Mouse (Mus musculus) midbrain, embryonic 11.5 days (tissue): ENCODE measurements around the gene Hyal3. TPM values are rescaled to one million over a fixed set of nuclear protein-coding genes. Genes with fewer than 3 reads are reported as not detected.
A peak's percentile ranks its signal among the peaks of the same experiment; 100 is the strongest.

Experiments used
- ATAC-seq: fragments of 200-750 bp; cut with Nextera tagmentation; 2 replicates; pipeline ENCODE4 v1.8.0; 2017; ENCODE audit warnings: moderate TSS enrichment, moderate library complexity; ENCODE audit not compliant: low FRiP score
- DNase-seq: peaks from one replicate; pipeline ENCODE4 v3.0.0; 2015; ENCODE audit warnings: low spot score; ENCODE audit errors: missing footprints
- H3K27ac ChIP-seq: fragments of 300-500 bp; sonication (generic); 2 replicates; pipeline ENCODE4 v1.5.1; 2014; ENCODE audit warnings: low read depth, low read length
- H3K27me3 ChIP-seq: fragments of 300-500 bp; sonication (generic); 2 replicates; pipeline ENCODE4 v1.6.1; 2014; ENCODE audit warnings: mild to moderate bottlenecking, low read length, moderate library complexity, mixed read lengths; ENCODE audit not compliant: control insufficient read depth, insufficient read depth
- H3K36me3 ChIP-seq: fragments of 300-500 bp; sonication (generic); 2 replicates; pipeline ENCODE4 v1.6.1; 2014; ENCODE audit warnings: mild to moderate bottlenecking, low read length, moderate library complexity, mixed read lengths; ENCODE audit not compliant: control insufficient read depth, insufficient read depth
- H3K4me1 ChIP-seq: fragments of 300-500 bp; sonication (generic); 2 replicates; pipeline ENCODE4 v1.6.1; 2014; ENCODE audit warnings: low read length; ENCODE audit not compliant: control insufficient read depth, insufficient read depth
- H3K4me2 ChIP-seq: fragments of 300-500 bp; sonication (generic); 2 replicates; pipeline ENCODE4 v1.6.1; 2014; ENCODE audit warnings: mild to moderate bottlenecking, moderate library complexity
- H3K4me3 ChIP-seq: fragments of 300-500 bp; sonication (generic); 2 replicates; pipeline ENCODE4 v1.5.1; 2014; ENCODE audit warnings: low read depth, low read length
- H3K9ac ChIP-seq: fragments of 300-500 bp; sonication (generic); 2 replicates; pipeline ENCODE4 v1.6.1; 2014; ENCODE audit warnings: low read length
- H3K9me3 ChIP-seq: fragments of 300-500 bp; sonication (generic); 2 replicates; pipeline ENCODE4 v1.6.1; 2016; ENCODE audit warnings: low read length; ENCODE audit not compliant: control insufficient read depth
- WGBS: fragments of 180-500 bp; shearing (Covaris S2); extraction: QIAGEN DNeasy Blood & Tissue Kit; methylation state at CpG from one replicate; pipeline ENCODE4 v1.1.7; 2014; 5-methylcytosine and 5-hydroxymethylcytosine counted together
- polyA plus RNA-seq: library from polyadenylated mRNA; unstranded; fragments of >200 nt; fragmentation: Nextera tagmentation; extraction: Ambion mirVana; gene quantifications from 2 replicates; pipeline ENCODE4 v1.2.1, GENCODE M21; 2014

The Hyal3 gene
- polyA plus RNA-seq, 1 experiment from 2014 or later = 0.33 TPM

DNA sequence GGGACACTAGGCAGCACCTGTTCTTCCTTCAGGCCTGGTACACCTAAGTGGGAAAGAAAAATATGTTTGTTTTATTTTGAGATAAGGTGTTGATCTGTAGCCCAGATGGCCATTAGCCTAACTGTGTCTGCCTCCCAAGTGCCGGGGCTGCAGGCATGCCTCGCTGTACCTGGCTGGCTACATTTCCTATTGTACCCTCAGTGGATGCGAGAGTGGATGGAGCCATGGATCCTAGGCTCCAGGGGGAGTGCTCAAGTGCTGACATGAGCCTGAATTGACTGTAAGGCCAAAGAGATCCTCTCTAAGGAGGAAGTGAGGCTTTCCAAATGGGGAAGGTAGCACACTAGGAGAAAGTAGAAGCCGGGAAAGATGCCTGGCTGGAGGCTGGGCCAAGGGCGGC lies 32.7 kb upstream of the Hyal3 start:
- no peak for ATAC-seq
- peaks cover 25% of the 10 kb centered on the region for H3K4me1 ChIP-seq
- no peak overlapping the region for H3K4me2 ChIP-seq

DNA sequence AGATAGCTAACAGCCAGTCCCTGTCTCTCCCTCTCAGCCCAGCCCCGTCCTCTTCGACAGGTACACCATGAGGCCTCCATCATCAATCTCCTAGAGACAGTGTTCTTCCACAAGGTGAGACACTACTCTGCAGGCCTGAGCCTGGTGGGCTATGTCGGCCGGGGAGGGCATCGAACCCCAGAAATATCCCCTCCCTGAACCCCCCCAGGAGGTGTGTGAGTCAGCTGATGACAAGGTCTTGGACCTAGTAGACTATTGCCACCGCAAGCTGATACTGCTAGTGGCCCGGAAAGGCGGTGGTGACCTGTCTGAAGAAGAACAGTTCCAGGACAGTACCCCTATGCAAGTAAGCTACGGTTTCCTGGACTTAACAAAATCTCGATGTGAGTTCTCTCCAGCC lies 31.8 kb upstream of the Hyal3 start:
- no peak overlapping the region for H3K27ac ChIP-seq
- 92% methylated on average over 9 of the region's 10 CpGs for WGBS
- peaks cover 28% of the 10 kb centered on the region for H3K27me3 ChIP-seq
- ATAC-seq (no peak), DNase-seq (no peak)
- no peak overlapping the region for H3K4me3 ChIP-seq
- no peak overlapping the region for H3K4me2 ChIP-seq
- H3K9ac ChIP-seq = no peak overlapping the region
- H3K36me3 ChIP-seq = peaks cover 9% of the 10 kb centered on the region
- H3K9me3 ChIP-seq = no peaks in the 10 kb centered on the region
- H3K4me1 ChIP-seq = peaks cover 31% of the 10 kb centered on the region

More for the DNA sequence above, 32.7 kb upstream of the Hyal3 start:
- WGBS = 82% methylated on average over 5 of the region's 5 CpGs
- Histone ChIP-seq H3K36me3 (peaks cover 9% of the 10 kb centered on the region), H3K27ac (no peak overlapping the region), H3K4me3 (no peak overlapping the region), H3K9me3 (no peaks in the 10 kb centered on the region), H3K9ac (no peak overlapping the region), H3K27me3 (peaks cover 26% of the 10 kb centered on the region)
- DNase-seq = no peak

DNA sequence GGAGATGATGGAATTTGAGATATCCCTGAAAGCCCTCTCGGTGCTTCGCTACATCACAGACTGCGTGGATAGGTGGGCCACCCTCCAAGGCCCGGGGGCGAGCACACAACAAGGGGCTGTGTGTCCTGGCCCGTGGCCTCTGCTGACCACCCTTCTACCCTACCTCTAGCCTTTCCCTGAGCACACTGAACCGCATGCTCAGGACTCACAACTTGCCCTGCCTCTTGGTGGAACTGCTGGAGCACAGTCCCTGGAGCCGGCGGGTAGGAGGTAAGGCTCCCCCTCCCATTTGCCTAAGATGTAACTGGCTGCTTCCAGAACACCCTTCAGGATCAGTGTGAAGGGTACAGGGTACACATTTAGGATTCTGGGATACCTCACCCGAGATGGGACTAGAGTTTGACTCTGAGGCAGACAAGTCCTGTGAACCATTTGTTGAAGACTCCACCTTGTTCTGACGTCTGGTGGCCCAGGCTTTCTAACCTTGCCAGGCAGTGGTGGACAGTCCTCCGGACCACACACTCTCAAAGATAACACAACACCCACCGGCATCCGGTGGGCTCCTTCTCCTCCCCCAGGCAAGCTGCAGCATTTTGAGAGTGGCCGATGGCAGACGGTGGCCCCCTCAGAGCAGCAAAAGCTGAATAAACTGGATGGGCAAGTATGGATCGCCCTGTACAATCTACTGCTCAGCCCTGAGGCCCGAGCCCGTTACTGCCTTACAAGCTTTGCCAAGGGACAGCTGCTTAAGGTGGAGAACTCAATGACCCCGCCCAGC lies 31.1 kb upstream of the Hyal3 start:
- Histone ChIP-seq H3K27ac (no peak overlapping the region), H3K27me3 (peaks cover 28% of the 10 kb centered on the region), H3K36me3 (peaks cover 4% of the 10 kb centered on the region; the same call in 1 of the 2 replicates), H3K4me1 (peaks cover 32% of the 10 kb centered on the region), H3K9ac (no peak overlapping the region), H3K9me3 (no peaks in the 10 kb centered on the region), H3K4me3 (no peak overlapping the region), H3K4me2 (no peak overlapping the region)
- WGBS = 87% methylated on average over 20 of the region's 20 CpGs
- no peak for ATAC-seq
- no peak for DNase-seq

DNA sequence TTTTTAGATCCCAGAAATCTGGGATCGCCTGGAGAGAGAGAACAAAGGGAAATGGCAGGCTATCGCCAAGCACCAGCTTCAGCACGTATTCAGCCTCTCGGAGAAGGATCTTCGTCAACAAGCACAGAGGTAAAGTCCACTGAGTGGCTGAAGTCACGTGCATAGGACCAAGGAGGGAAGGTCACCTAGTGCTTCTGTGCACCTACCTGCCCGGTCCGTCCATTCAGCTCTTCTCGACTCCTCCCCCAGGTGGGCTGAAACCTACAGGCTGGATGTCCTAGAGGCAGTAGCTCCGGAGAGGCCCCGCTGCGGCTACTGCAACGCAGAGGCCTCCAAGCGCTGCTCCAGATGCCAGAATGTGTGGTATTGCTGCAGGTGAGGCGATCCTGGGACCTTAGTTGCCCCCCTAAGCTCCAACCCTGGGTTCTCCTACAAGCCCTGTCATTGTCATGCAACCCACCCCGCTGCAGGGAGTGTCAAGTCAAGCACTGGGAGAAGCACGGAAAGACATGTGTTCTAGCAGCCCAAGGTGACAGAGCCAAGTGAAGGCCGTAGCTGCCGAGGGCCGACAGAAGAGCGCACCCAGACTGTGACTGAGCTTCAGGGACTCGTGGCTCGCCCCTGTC lies 30.0 kb upstream of the Hyal3 start:
- Histone ChIP-seq H3K4me2 (peak overlapping the region; percentile 70), H3K36me3 (no peaks in the 10 kb centered on the region), H3K4me3 (peak overlapping the region; percentile 34; the same call in 1 of the 2 replicates), H3K27ac (no peak overlapping the region), H3K9ac (no peak overlapping the region), H3K4me1 (peaks cover 34% of the 10 kb centered on the region), H3K27me3 (peaks cover 28% of the 10 kb centered on the region), H3K9me3 (no peaks in the 10 kb centered on the region)
- ATAC-seq (no peak), DNase-seq (peak; percentile 91)
- 25% methylated on average over 23 of the region's 23 CpGs for WGBS

DNA sequence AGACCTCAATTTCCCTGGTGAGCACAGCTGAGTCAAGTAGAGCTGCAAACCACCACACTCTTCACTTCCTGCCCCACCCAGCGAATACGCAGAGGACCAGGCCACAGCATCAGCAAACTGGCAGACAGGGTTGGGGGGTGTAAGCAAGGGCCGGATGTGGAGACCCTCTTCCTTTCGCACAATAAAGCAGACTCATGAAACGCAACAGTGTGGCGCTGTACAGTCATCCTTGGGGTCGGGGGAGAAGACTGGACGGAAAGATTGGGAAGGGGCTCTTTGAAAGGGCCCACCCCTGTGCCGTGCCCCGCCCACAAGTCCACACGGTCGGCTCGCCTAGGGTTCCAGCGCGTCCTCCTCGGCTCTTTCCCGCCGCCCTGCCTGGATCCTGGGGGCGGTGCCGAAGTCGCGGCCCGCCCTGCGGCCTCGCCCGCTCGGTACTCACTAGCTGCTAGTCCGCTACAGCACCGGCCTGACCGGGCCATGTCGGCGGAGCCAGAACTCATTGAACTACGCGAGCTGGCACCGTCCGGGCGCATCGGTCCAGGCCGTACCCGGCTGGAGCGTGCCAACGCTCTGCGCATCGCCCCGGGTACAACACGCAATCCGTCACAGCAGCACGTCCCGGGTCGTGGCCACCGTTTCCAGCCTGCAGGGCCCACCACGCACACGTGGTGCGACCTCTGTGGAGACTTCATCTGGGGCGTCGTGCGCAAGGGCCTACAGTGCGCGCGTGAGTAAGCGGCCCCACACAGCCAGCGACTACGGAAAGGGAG lies 29.3 kb upstream of the Hyal3 start, which contains the start of gene Rassf1:
Rassf1 (plus strand) TSS at position 439 of the 773 bp plus-strand sequence.
- DNase-seq (peak; percentile 94), ATAC-seq (no peak)
- WGBS = under 1% methylated on average over 63 of the region's 63 CpGs
- Histone ChIP-seq H3K4me2 (peak within 1 kb of the TSS; percentile 70), H3K27me3 (peaks cover 28% of the 10 kb centered on the region), H3K4me1 (peaks cover 41% of the 10 kb centered on the region), H3K4me3 (peak within 1 kb of the TSS; percentile 34), H3K9me3 (no peaks in the 10 kb centered on the region), H3K27ac (no peak within 1 kb of the TSS), H3K36me3 (no peaks in the 10 kb centered on the region), H3K9ac (peak within 1 kb of the TSS; percentile 59)

DNA sequence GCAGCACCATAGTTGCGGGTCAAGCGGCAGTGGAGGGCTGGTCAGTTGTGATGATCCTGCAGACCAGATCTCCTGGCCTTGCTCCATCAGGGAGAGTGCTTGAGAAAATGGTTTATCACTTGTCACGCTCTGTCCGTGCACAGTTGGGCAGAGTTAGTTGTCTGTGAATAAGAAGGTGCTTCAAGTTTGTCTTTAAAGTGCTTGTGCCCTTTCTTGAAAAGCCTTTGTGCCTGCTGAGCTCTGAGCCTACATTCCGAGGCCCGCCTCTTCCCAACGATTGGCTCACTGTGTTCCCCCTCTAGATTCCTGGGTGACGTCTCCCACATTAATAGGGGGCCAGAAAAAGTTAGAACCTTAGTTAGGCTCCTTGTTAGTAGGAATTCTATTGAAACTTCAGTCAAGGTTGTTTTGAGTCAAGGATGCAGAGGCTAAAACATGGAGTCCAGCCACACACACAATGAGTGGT lies 28.7 kb upstream of the Hyal3 start:
- 3% methylated on average over 8 of the region's 8 CpGs for WGBS
- Histone ChIP-seq H3K27me3 (peaks cover 28% of the 10 kb centered on the region), H3K27ac (no peak overlapping the region)

DNA sequence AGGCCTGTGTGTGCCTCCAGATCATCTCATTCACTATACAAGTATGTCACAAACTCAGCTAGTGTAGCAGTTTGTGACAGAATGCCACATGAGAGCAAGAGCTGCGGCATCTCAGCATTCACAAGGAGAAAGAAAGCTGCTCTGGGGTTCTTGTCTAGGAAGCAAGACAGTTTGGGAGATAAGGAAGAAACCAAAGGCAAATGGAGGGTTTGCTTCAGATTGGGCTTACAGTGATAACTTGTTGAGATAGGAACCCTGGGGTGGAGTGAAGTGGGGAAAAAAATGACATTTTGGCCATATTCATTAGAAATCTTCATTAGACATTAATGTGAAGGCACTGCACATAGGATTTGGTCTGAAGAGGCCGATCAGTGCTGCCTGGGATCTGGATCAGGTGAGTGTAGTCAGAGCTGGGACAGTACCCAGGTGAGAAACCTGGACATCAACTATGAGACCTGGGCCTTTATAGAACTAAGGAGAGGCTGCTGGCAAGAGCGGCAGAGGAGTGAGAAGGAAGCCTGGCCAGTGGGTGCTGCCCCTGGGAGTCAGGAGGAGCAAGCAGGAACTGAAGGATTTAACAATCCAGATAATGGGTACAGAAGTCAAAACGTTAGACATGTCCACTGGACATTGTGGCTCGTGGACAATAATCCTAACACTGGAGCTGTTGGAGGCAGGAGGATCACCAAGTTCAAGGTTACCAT lies 27.8 kb upstream of the Hyal3 start:
- Histone ChIP-seq H3K4me3 (no peak overlapping the region), H3K9me3 (no peaks in the 10 kb centered on the region), H3K9ac (no peak overlapping the region), H3K27ac (no peak overlapping the region), H3K4me2 (no peak overlapping the region), H3K27me3 (peaks cover 28% of the 10 kb centered on the region), H3K36me3 (no peaks in the 10 kb centered on the region), H3K4me1 (peaks cover 27% of the 10 kb centered on the region)
- DNase-seq (no peak), ATAC-seq (no peak)
- 81% methylated on average over 5 of the region's 5 CpGs for WGBS

More for the DNA sequence above, 28.7 kb upstream of the Hyal3 start:
- Histone ChIP-seq H3K9me3 (no peaks in the 10 kb centered on the region), H3K36me3 (no peaks in the 10 kb centered on the region), H3K9ac (peak overlapping the region; percentile 59), H3K4me1 (peaks cover 35% of the 10 kb centered on the region), H3K4me3 (peak overlapping the region; percentile 34), H3K4me2 (peak overlapping the region; percentile 70)
- ATAC-seq (no peak), DNase-seq (no peak)

DNA sequence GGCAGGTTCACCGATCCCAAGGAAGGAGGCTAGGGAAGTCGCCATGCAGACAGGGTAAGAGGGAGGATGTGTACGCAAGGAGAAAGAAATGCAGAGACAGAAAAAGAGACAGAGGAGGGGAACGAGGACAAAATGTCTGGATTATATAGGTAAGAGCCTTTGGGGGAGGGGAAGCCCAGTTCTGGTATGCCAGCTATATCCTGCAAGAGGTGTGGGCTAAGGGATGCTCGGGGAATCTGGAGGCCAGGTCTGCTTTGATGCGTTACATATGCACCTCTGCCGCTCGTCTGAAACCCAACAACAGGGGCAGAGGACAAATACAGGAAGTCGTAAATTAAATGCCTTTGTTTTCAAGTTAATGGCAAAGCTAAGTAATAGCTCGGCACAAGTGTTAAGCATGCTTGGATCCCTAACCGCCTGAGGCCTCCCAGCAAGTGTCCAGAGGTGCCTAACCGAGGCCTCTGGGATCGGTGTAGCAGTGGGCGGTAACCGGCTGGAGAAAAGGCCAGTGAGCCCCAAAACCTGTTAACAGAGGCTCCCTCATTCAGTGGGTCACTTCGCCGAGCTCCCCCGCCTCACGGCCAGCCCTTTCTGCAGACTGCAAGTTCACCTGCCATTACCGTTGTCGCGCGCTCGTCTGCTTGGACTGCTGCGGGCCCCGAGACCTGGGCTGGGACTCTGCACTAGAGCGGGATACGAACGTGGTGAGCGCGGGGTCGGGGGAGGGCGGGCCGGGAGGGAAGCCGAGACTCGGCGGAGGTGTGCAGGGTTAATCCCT lies 26.9 kb upstream of the Hyal3 start:
- no peaks in the 10 kb centered on the region for H3K9me3 ChIP-seq
- H3K4me2 ChIP-seq = peak overlapping the region; percentile 93
- DNase-seq (no peak), ATAC-seq (peak; percentile 75)
- H3K36me3 ChIP-seq = peaks cover 3% of the 10 kb centered on the region; the same call in 1 of the 2 replicates
- peaks cover 28% of the 10 kb centered on the region for H3K27me3 ChIP-seq
- peak overlapping the region; percentile 51; the same call in 1 of the 2 replicates for H3K27ac ChIP-seq
- H3K9ac ChIP-seq = peak overlapping the region; percentile 68
- H3K4me3 ChIP-seq = peak overlapping the region; percentile 61
- WGBS = 7% methylated on average over 37 of the region's 37 CpGs
- H3K4me1 ChIP-seq = peaks cover 27% of the 10 kb centered on the region
